Mouse (Mus musculus) liver, embryonic 16.5 days (tissue): Measurements from ENCODE around the gene Faf2. TPM values are rescaled to one million over a fixed set of nuclear protein-coding genes. Genes with fewer than 3 reads are reported as not detected.

Experiments used
- ATAC-seq: fragments of 200-750 bp; cut with Nextera tagmentation; 2 replicates; pipeline ENCODE4 v1.8.0; 2017; ENCODE audit warnings: low read depth, mild to moderate bottlenecking, moderate number of reproducible peaks, moderate library complexity
- H3K27ac ChIP-seq: fragments of 300-500 bp; sonication (generic); 2 replicates; pipeline ENCODE4 v1.5.1; 2014; ENCODE audit warnings: mild to moderate bottlenecking, low read length
- H3K27me3 ChIP-seq: fragments of 300-500 bp; sonication (generic); 2 replicates; pipeline ENCODE4 v1.6.1; 2014; ENCODE audit warnings: low read depth, low read length, mixed read lengths; ENCODE audit not compliant: control insufficient read depth, insufficient read depth
- H3K36me3 ChIP-seq: fragments of 300-500 bp; sonication (generic); 2 replicates; pipeline ENCODE4 v1.6.1; 2014; ENCODE audit warnings: mild to moderate bottlenecking; ENCODE audit not compliant: control insufficient read depth, insufficient read depth
- H3K4me1 ChIP-seq: fragments of 300-500 bp; sonication (generic); 2 replicates; pipeline ENCODE4 v1.6.1; 2014; ENCODE audit warnings: low read depth, low read length, mixed read lengths; ENCODE audit not compliant: control insufficient read depth
- H3K4me2 ChIP-seq: fragments of 300-500 bp; sonication (generic); 2 replicates; pipeline ENCODE4 v1.6.1; 2014; ENCODE audit warnings: low read depth, low read length, mixed read lengths
- H3K4me3 ChIP-seq: fragments of 300-500 bp; sonication (generic); 2 replicates; pipeline ENCODE4 v1.5.1; 2014; ENCODE audit warnings: low read depth, mild to moderate bottlenecking, low read length
- H3K9ac ChIP-seq: fragments of 300-500 bp; sonication (generic); 2 replicates; pipeline ENCODE4 v1.6.1; 2014; ENCODE audit warnings: low read depth, low read length
- H3K9me3 ChIP-seq: fragments of 300-500 bp; sonication (generic); replicated peaks from 2 replicates; pipeline ENCODE4 v1.6.1; 2016; ENCODE audit warnings: low read length; ENCODE audit not compliant: control insufficient read depth
- WGBS: fragments of 180-500 bp; shearing (Covaris S2); extraction: QIAGEN DNeasy Blood & Tissue Kit; methylation state at CpG from one replicate; pipeline ENCODE4 v1.1.7; 2014; ENCODE audit not compliant: insufficient replicate concordance; 5-methylcytosine and 5-hydroxymethylcytosine counted together
- polyA plus RNA-seq: library from polyadenylated mRNA; unstranded; fragments of >200 nt; fragmentation: Nextera tagmentation; extraction: Ambion mirVana; gene quantifications from 2 replicates; pipeline ENCODE4 v1.2.1, GENCODE M21; 2015

Faf2 gene
- polyA plus RNA-seq, 1 experiment from 2014 or later: 29.9 TPM

- H3K4me2 ChIP-seq: peak overlapping the region; percentile 62
- 47% methylated on average over 8 of the region's 8 CpGs for WGBS
- H3K36me3 ChIP-seq: peaks cover 35% of the 10 kb centered on the region
- H3K9me3 ChIP-seq: no peaks in the 10 kb centered on the region
- peak overlapping the region; percentile 18 for H3K9ac ChIP-seq
- H3K4me3 ChIP-seq: peak overlapping the region; percentile 1; the same call in 1 of the 2 replicates
- no peaks in the 10 kb centered on the region for H3K27me3 ChIP-seq
- peaks cover 46% of the 10 kb centered on the region for H3K4me1 ChIP-seq
- ATAC-seq: 0 out of 2 replicates have a peak, but pooled peaks have one; percentile 6
- peak overlapping the region; percentile 91 for H3K27ac ChIP-seq
These were observed 59.7 kb downstream of the Faf2 start for GRCm38 (mm10) chr13:54681291-54681690.

GRCm38 (mm10) chr13:54683301-54683700, 61.7 kb downstream of the Faf2 start:
- no peak overlapping the region for H3K9ac ChIP-seq
- H3K4me1 ChIP-seq: peaks cover 55% of the 10 kb centered on the region
- WGBS: 86% methylated on average over 3 of the region's 3 CpGs
- ATAC-seq: no peak
- H3K27ac ChIP-seq: no peak overlapping the region
- no peak overlapping the region for H3K4me3 ChIP-seq
- H3K4me2 ChIP-seq: no peak overlapping the region
- H3K27me3 ChIP-seq: no peaks in the 10 kb centered on the region
- no peaks in the 10 kb centered on the region for H3K9me3 ChIP-seq
- H3K36me3 ChIP-seq: peaks cover 35% of the 10 kb centered on the region

GRCm38 (mm10) chr13:54684140-54684896, 62.7 kb downstream of the Faf2 start:
- Histone ChIP-seq H3K4me2 (no peak overlapping the region), H3K9me3 (no peaks in the 10 kb centered on the region), H3K9ac (peak overlapping the region; percentile 0; the same call in 1 of the 2 replicates), H3K36me3 (peaks cover 31% of the 10 kb centered on the region), H3K4me1 (peaks cover 62% of the 10 kb centered on the region), H3K4me3 (no peak overlapping the region), H3K27me3 (no peaks in the 10 kb centered on the region), H3K27ac (peak overlapping the region; percentile 53)
- ATAC-seq: no peak
- WGBS: 61% methylated on average over 3 of the region's 3 CpGs

GRCm38 (mm10) chr13:54685174-54685573, 63.6 kb downstream of the Faf2 start:
- peaks cover 27% of the 10 kb centered on the region for H3K36me3 ChIP-seq
- H3K4me1 ChIP-seq: peaks cover 56% of the 10 kb centered on the region
- peak overlapping the region; percentile 94; the same call in 1 of the 2 replicates for H3K4me2 ChIP-seq
- H3K9ac ChIP-seq: peak overlapping the region; percentile 0; the same call in 1 of the 2 replicates
- peak overlapping the region; percentile 3; the same call in 1 of the 2 replicates for H3K4me3 ChIP-seq
- no peak for ATAC-seq
- 54% methylated on average over 2 of the region's 2 CpGs for WGBS
- no peaks in the 10 kb centered on the region for H3K27me3 ChIP-seq
- H3K9me3 ChIP-seq: no peaks in the 10 kb centered on the region
- H3K27ac ChIP-seq: no peak overlapping the region; the same call in 1 of the 2 replicates

GRCm38 (mm10) chr13:54686139-54687053, 64.8 kb downstream of the Faf2 start:
- Histone ChIP-seq H3K9me3 (no peaks in the 10 kb centered on the region), H3K4me1 (peaks cover 56% of the 10 kb centered on the region), H3K27me3 (no peaks in the 10 kb centered on the region), H3K4me3 (peak overlapping the region; percentile 77), H3K9ac (peak overlapping the region; percentile 95), H3K4me2 (peak overlapping the region; percentile 94), H3K36me3 (peaks cover 24% of the 10 kb centered on the region), H3K27ac (peak overlapping the region; percentile 94)
- ATAC-seq: no peak
- WGBS: 7% methylated on average over 19 of the region's 19 CpGs

GRCm38 (mm10) chr13:54687096-54687495, 65.5 kb downstream of the Faf2 start:
- peak overlapping the region; percentile 77 for H3K4me3 ChIP-seq
- ATAC-seq: peak; percentile 25

GRCm38 (mm10) chr13:54687575-54688424, 66.2 kb downstream of the Faf2 start:
- Histone ChIP-seq H3K36me3 (peaks cover 10% of the 10 kb centered on the region), H3K9me3 (no peaks in the 10 kb centered on the region), H3K27ac (peak overlapping the region; percentile 98), H3K9ac (peak overlapping the region; percentile 95), H3K4me1 (peaks cover 64% of the 10 kb centered on the region), H3K4me3 (peak overlapping the region; percentile 77), H3K4me2 (peak overlapping the region; percentile 94), H3K27me3 (no peaks in the 10 kb centered on the region)
- under 1% methylated on average over 82 of the region's 82 CpGs for WGBS
- peak; percentile 83 for ATAC-seq

More at GRCm38 (mm10) chr13:54687096-54687495, 65.5 kb downstream of the Faf2 start:
- Histone ChIP-seq H3K9ac (peak overlapping the region; percentile 95), H3K36me3 (peaks cover 17% of the 10 kb centered on the region), H3K4me2 (peak overlapping the region; percentile 94), H3K27ac (peak overlapping the region; percentile 94), H3K4me1 (peaks cover 57% of the 10 kb centered on the region), H3K9me3 (no peaks in the 10 kb centered on the region), H3K27me3 (no peaks in the 10 kb centered on the region)
- 0% methylated on average over 31 of the region's 35 CpGs for WGBS

- Histone ChIP-seq H3K9ac (no peak overlapping the region), H3K4me1 (peaks cover 58% of the 10 kb centered on the region), H3K27ac (no peak overlapping the region), H3K4me3 (no peak overlapping the region), H3K9me3 (no peaks in the 10 kb centered on the region), H3K4me2 (no peak overlapping the region), H3K36me3 (no peaks in the 10 kb centered on the region), H3K27me3 (no peaks in the 10 kb centered on the region)
- ATAC-seq: no peak
- 85% methylated on average over 8 of the region's 8 CpGs for WGBS
These were observed 68.7 kb downstream of the Faf2 start for GRCm38 (mm10) chr13:54690151-54690740.
